Mouse (Mus musculus) adrenal gland, postnatal 36 days (tissue): Measurements from ENCODE around the gene Tmc5. TPM values are rescaled to one million over a fixed set of nuclear protein-coding genes. Genes with fewer than 3 reads are reported as not detected.

ENCODE experiments used
- DNase-seq, 2 experiments: peaks; one replicate each; pipeline ENCODE4 v3.0.0; 2021; ENCODE audit warnings: mixed read lengths in 1 of 2
- long read RNA-seq, 2 experiments: library from polyadenylated mRNA; stranded (forward); transcript quantifications; one replicate each; pipeline ENCODE4 v2.0.0; 2021; ENCODE audit warnings: borderline sequencing depth in 2 of 2
- total RNA-seq, 2 experiments: library from RNA; stranded (reverse); gene quantifications; 2 replicates each; pipeline ENCODE4 v1.2.3; 2021

Gene Tmc5
- total RNA-seq, result not detected
- long read RNA-seq, experiment 1, result 0 reads
- long read RNA-seq, experiment 2, result 0 reads

- DNase-seq, result no peak
These were observed at the start of gene Tmc5 for GRCm38 (mm10) chr7:118597201-118597600. Gene Tmc5 (plus strand): TSS chr7:118597297.

GRCm38 (mm10) chr7:118547451-118547850 is 49.6 kb upstream of the Tmc5 start:
- DNase-seq, result no peak

- no peak for DNase-seq
These were observed 43.2 kb upstream of the Tmc5 start for GRCm38 (mm10) chr7:118553881-118554280.

- no peak for DNase-seq
These were observed 42.8 kb upstream of the Tmc5 start for GRCm38 (mm10) chr7:118554290-118554689.

- DNase-seq, result no peak
These were observed 28.0 kb upstream of the Tmc5 start for GRCm38 (mm10) chr7:118569121-118569543.

- DNase-seq, result no peak
These were observed 25.7 kb upstream of the Tmc5 start for GRCm38 (mm10) chr7:118571350-118571749.

GRCm38 (mm10) chr7:118572039-118572438 is 25.1 kb upstream of the Tmc5 start:
- peak in 1 of 2 experiments; percentile 22 for DNase-seq

- DNase-seq, result no peak
These were observed 18.8 kb upstream of the Tmc5 start for GRCm38 (mm10) chr7:118578269-118578668.

- DNase-seq, result no peak
These were observed 17.2 kb upstream of the Tmc5 start for GRCm38 (mm10) chr7:118579938-118580337.

- DNase-seq, result no peak
These were observed 13.3 kb upstream of the Tmc5 start for GRCm38 (mm10) chr7:118583821-118584220.

- peak; percentile 68 to 73 for DNase-seq
These were observed 12.7 kb upstream of the Tmc5 start, which contains the start of gene Tmc7 for GRCm38 (mm10) chr7:118584257-118584907. Gene Tmc7 (minus strand): TSS chr7:118584736.

- DNase-seq, result no peak
These were observed 12.2 kb upstream of the Tmc5 start for GRCm38 (mm10) chr7:118584926-118585325.

GRCm38 (mm10) chr7:118585856-118586255 is 11.2 kb upstream of the Tmc5 start:
- peak; percentile 27 to 63 for DNase-seq

- no peak for DNase-seq
These were observed 6.3 kb upstream of the Tmc5 start for GRCm38 (mm10) chr7:118590726-118591305.

- no peak for DNase-seq
These were observed 5.0 kb upstream of the Tmc5 start for GRCm38 (mm10) chr7:118592146-118592545.

GRCm38 (mm10) chr7:118593567-118594407 is 3.3 kb upstream of the Tmc5 start:
- DNase-seq, result no peak

GRCm38 (mm10) chr7:118594611-118595010 is 2.5 kb upstream of the Tmc5 start:
- no peak for DNase-seq

- DNase-seq, result peak; percentile 93 to 96
These were observed 1.9 kb upstream of the Tmc5 start for GRCm38 (mm10) chr7:118595228-118595627.

GRCm38 (mm10) chr7:118596271-118596670 is 826 bp upstream of the Tmc5 start:
- DNase-seq, result no peak

GRCm38 (mm10) chr7:118599954-118600631 is 3.0 kb downstream of the Tmc5 start:
- no peak for DNase-seq

GRCm38 (mm10) chr7:118604842-118605241 is 7.7 kb downstream of the Tmc5 start:
- peak in 1 of 2 experiments; percentile 11 for DNase-seq

- DNase-seq, result no peak
These were observed 12.7 kb downstream of the Tmc5 start for GRCm38 (mm10) chr7:118609815-118610214.
